Mouse (Mus musculus) heart, embryonic 11.5 days (tissue): ENCODE measurements around the gene Casq1. TPM values are rescaled to one million over a fixed set of nuclear protein-coding genes. Genes with fewer than 3 reads are reported as not detected.

Source experiments
- ATAC-seq: fragments of 200-750 bp; cut with Nextera tagmentation; replicated peaks from 2 replicates; pipeline ENCODE4 v1.8.0; 2017; ENCODE audit warnings: moderate library complexity; ENCODE audit not compliant: insufficient number of reproducible peaks, low FRiP score, low TSS enrichment
- H3K27ac ChIP-seq: fragments of 300-500 bp; sonication (generic); 2 replicates; pipeline ENCODE4 v1.5.1; 2014; ENCODE audit warnings: mild to moderate bottlenecking, low read depth, low read length
- H3K27me3 ChIP-seq: fragments of 300-500 bp; sonication (generic); 2 replicates; pipeline ENCODE4 v1.6.1; 2014; ENCODE audit warnings: mild to moderate bottlenecking, low read length, mixed read lengths; ENCODE audit not compliant: control insufficient read depth, insufficient read depth
- H3K36me3 ChIP-seq: fragments of 300-500 bp; sonication (generic); 2 replicates; pipeline ENCODE4 v1.6.1; 2014; ENCODE audit warnings: mild to moderate bottlenecking, low read length, moderate library complexity, mixed read lengths; ENCODE audit not compliant: control insufficient read depth, insufficient read depth
- H3K4me1 ChIP-seq: fragments of 300-500 bp; sonication (generic); 2 replicates; pipeline ENCODE4 v1.6.1; 2014; ENCODE audit warnings: low read length; ENCODE audit not compliant: control insufficient read depth, insufficient read depth
- H3K4me2 ChIP-seq: fragments of 300-500 bp; sonication (generic); 2 replicates; pipeline ENCODE4 v1.6.1; 2014; ENCODE audit warnings: mild to moderate bottlenecking, moderate library complexity
- H3K4me3 ChIP-seq: fragments of 300-500 bp; sonication (generic); 2 replicates; pipeline ENCODE4 v1.5.1; 2014; ENCODE audit warnings: low read depth, low read length
- H3K9ac ChIP-seq: fragments of 300-500 bp; sonication (generic); 2 replicates; pipeline ENCODE4 v1.6.1; 2014; ENCODE audit warnings: mild to moderate bottlenecking, low read depth, low read length, moderate library complexity
- H3K9me3 ChIP-seq: fragments of 300-500 bp; sonication (generic); replicated peaks from 2 replicates; pipeline ENCODE4 v1.6.1; 2016; ENCODE audit warnings: low read length; ENCODE audit not compliant: control insufficient read depth
- WGBS: fragments of 180-500 bp; shearing (Covaris S2); extraction: QIAGEN DNeasy Blood & Tissue Kit; methylation state at CpG from one replicate; pipeline ENCODE4 v1.1.7; 2014; ENCODE audit not compliant: insufficient replicate concordance; 5-methylcytosine and 5-hydroxymethylcytosine counted together
- polyA plus RNA-seq: library from polyadenylated mRNA; unstranded; fragments of >200 nt; fragmentation: Nextera tagmentation; extraction: Ambion mirVana; gene quantifications from 2 replicates; pipeline ENCODE4 v1.2.1, GENCODE M21; 2014

The Casq1 gene
- polyA plus RNA-seq, 1 experiment from 2014 or later, result 205 TPM

GRCm38 (mm10) chr1:172159970-172160369 lies 59.7 kb downstream of the Casq1 start:
- Histone ChIP-seq H3K4me3 (no peak overlapping the region), H3K4me2 (peak overlapping the region; percentile 27), H3K9ac (no peak overlapping the region), H3K9me3 (no peaks in the 10 kb centered on the region), H3K27ac (peak overlapping the region; percentile 70), H3K36me3 (peaks cover 6% of the 10 kb centered on the region), H3K27me3 (no peaks in the 10 kb centered on the region), H3K4me1 (peaks cover 7% of the 10 kb centered on the region; the same call in 1 of the 2 replicates)
- no peak for ATAC-seq
- 33% methylated on average over 4 of the region's 4 CpGs for WGBS

Other genes with a start within 250 kb of the Casq1 start
- 10.4 and 10.9 TPM in 2 replicates for gene Vangl2, start 191.4 kb downstream of the Casq1 start, polyA plus RNA-seq
- gene Nhlh1, start 162.3 kb downstream of the Casq1 start, polyA plus RNA-seq, result not detected in 2 replicates
- gene Copa, start 137.3 kb downstream of the Casq1 start, polyA plus RNA-seq, result 146 and 201 TPM in 2 replicates
- 115 and 122 TPM in 2 replicates for gene Ncstn, start 137.1 kb downstream of the Casq1 start, polyA plus RNA-seq
- 120 and 139 TPM in 2 replicates for gene Pex19, start 93.1 kb downstream of the Casq1 start, polyA plus RNA-seq
- 85.4 and 105 TPM in 2 replicates for gene Dcaf8, start 71.8 kb downstream of the Casq1 start, polyA plus RNA-seq
- 121 and 147 TPM in 2 replicates for gene Pea15a, start 13.1 kb downstream of the Casq1 start, polyA plus RNA-seq
- 0.31 and 0.35 TPM in 2 replicates for gene Atp1a4, start 38.5 kb upstream of the Casq1 start, polyA plus RNA-seq
- gene Igsf8, start 41.8 kb upstream of the Casq1 start, polyA plus RNA-seq, result 22.8 and 24.0 TPM in 2 replicates
- gene Atp1a2, start 78.2 kb upstream of the Casq1 start, polyA plus RNA-seq, result 4.7 and 7.0 TPM in 2 replicates
- gene Kcnj9, start 109.5 kb upstream of the Casq1 start, polyA plus RNA-seq, result 0.59 and 0.77 TPM in 2 replicates
- gene Kcnj10, start 121.3 kb upstream of the Casq1 start, polyA plus RNA-seq, result 0.09 TPM in 1 of 2 replicates, not detected in the other
- 8.8 and 9.8 TPM in 2 replicates for gene Pigm, start 156.7 kb upstream of the Casq1 start, polyA plus RNA-seq